Mouse (Mus musculus) kidney, embryonic 15.5 days (tissue): ENCODE results near the gene Tmprss2. TPM values are rescaled to one million over a fixed set of nuclear protein-coding genes. Genes with fewer than 3 reads are reported as not detected.
A peak's percentile ranks its signal among the peaks of the same experiment; 100 is the strongest.

Experiments used
- ATAC-seq: fragments of 200-750 bp; cut with Nextera tagmentation; replicated peaks from 2 replicates; pipeline ENCODE4 v1.8.0; 2017; ENCODE audit warnings: moderate TSS enrichment; ENCODE audit not compliant: low FRiP score
- H3K27ac ChIP-seq: fragments of 300-500 bp; sonication (generic); 2 replicates; pipeline ENCODE4 v1.5.1; 2015; ENCODE audit warnings: mild to moderate bottlenecking, inconsistent platforms
- H3K27me3 ChIP-seq: fragments of 300-500 bp; sonication (generic); 2 replicates; pipeline ENCODE4 v1.6.1; 2015; ENCODE audit warnings: inconsistent platforms
- H3K36me3 ChIP-seq: fragments of 300-500 bp; sonication (generic); 2 replicates; pipeline ENCODE4 v1.6.1; 2015; ENCODE audit warnings: inconsistent platforms
- H3K4me1 ChIP-seq: fragments of 300-500 bp; sonication (generic); 2 replicates; pipeline ENCODE4 v1.6.1; 2015; ENCODE audit warnings: inconsistent platforms
- H3K4me2 ChIP-seq: fragments of 300-500 bp; sonication (generic); 2 replicates; pipeline ENCODE4 v1.6.1; 2015; ENCODE audit warnings: moderate library complexity, mild to moderate bottlenecking, inconsistent platforms
- H3K4me3 ChIP-seq: fragments of 300-500 bp; sonication (generic); replicated peaks from 2 replicates; pipeline ENCODE4 v1.5.1; 2015; ENCODE audit warnings: mild to moderate bottlenecking, inconsistent platforms
- H3K9ac ChIP-seq: fragments of 300-500 bp; sonication (generic); 2 replicates; pipeline ENCODE4 v1.6.1; 2015; ENCODE audit warnings: mild to moderate bottlenecking, inconsistent platforms
- H3K9me3 ChIP-seq: fragments of 300-500 bp; sonication (generic); replicated peaks from 2 replicates; pipeline ENCODE4 v1.6.1; 2016; ENCODE audit warnings: inconsistent platforms
- WGBS: fragments of 180-500 bp; shearing (Covaris S2); methylation state at CpG from one replicate; pipeline ENCODE4 v1.1.7; 2015; ENCODE audit warnings: mixed read lengths; 5-methylcytosine and 5-hydroxymethylcytosine counted together
- polyA plus RNA-seq: library from polyadenylated mRNA; unstranded; fragments of >200 nt; fragmentation: Nextera tagmentation; extraction: Ambion mirVana; gene quantifications from 2 replicates; pipeline ENCODE4 v1.2.1, GENCODE M21; 2015

The Tmprss2 gene
- polyA plus RNA-seq, 1 experiment from 2014 or later, result 32.5 TPM

DNA sequence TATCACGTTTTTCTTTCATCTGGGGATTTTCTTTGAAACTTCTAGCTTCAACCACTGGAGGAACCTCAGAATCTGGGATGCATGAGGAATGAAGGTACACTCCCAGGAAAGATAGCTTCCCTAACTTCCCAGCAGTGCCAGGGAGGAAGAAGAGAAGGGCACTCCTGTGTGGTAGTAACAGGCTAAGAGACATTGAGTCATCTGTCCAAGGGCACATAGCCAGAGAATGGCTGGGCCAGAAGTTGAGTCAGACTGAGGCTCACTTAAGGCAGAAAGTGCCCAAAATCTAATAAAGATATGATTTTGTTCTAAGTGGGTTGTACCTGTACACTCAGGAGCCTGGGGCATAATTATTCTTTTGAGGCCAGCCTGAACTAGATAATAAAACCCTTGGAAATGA is 41.6 kb downstream of the Tmprss2 start:
- Histone ChIP-seq H3K9ac (no peak overlapping the region), H3K36me3 (no peaks in the 10 kb centered on the region), H3K9me3 (no peaks in the 10 kb centered on the region), H3K4me1 (no peaks in the 10 kb centered on the region), H3K4me2 (no peak overlapping the region), H3K27me3 (no peaks in the 10 kb centered on the region), H3K4me3 (no peak overlapping the region), H3K27ac (no peak overlapping the region)
- ATAC-seq, result no peak
- WGBS, result 62% methylated on average over 1 of the region's 1 CpGs

DNA sequence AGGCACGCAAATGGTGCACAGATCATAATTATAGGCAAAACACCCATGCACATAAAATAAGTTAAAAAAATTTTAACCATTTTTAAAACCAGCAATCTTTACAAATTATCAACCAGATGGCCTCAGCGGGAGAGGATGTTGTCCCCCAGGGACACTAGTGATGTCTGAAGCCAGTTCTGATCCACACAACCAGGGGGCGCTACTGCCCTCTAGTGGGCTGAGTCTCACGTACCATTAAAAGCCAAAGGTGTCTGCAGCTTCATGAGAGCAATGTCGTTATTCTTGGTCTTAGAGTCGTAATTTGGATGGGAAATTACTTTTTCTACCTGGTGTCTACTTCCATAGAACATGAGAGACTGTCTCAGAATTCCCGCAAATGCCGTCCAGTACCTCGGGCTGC is 42.3 kb downstream of the Tmprss2 start:
- Histone ChIP-seq H3K9me3 (no peaks in the 10 kb centered on the region), H3K4me2 (no peak overlapping the region), H3K4me1 (no peaks in the 10 kb centered on the region), H3K27ac (no peak overlapping the region), H3K36me3 (no peaks in the 10 kb centered on the region), H3K4me3 (no peak overlapping the region), H3K9ac (no peak overlapping the region), H3K27me3 (no peaks in the 10 kb centered on the region)
- no peak for ATAC-seq
- WGBS, result 69% methylated on average over 9 of the region's 9 CpGs

DNA sequence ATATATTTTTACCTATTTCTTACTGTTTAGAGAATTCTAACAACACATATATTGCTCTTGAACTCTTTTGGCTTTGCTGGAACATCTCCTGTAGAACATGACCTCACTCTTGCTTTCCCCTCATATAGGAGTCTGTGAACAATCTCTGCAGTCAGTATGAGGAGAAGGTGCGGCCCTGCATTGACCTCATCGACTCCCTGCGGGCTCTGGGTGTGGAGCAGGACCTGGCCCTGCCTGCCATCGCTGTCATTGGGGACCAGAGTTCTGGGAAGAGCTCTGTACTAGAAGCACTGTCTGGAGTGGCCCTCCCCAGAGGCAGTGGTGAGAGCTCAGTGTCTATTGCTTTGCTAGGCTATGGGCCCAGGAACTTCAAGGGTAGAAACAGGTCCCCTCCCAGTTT is 66.7 kb downstream of the Tmprss2 start:
- Histone ChIP-seq H3K27me3 (no peaks in the 10 kb centered on the region), H3K4me1 (no peaks in the 10 kb centered on the region), H3K27ac (no peak overlapping the region), H3K4me3 (no peak overlapping the region), H3K9me3 (no peaks in the 10 kb centered on the region), H3K36me3 (no peaks in the 10 kb centered on the region), H3K9ac (no peak overlapping the region), H3K4me2 (no peak overlapping the region)
- ATAC-seq, result no peak
- 78% methylated on average over 4 of the region's 4 CpGs for WGBS

DNA sequence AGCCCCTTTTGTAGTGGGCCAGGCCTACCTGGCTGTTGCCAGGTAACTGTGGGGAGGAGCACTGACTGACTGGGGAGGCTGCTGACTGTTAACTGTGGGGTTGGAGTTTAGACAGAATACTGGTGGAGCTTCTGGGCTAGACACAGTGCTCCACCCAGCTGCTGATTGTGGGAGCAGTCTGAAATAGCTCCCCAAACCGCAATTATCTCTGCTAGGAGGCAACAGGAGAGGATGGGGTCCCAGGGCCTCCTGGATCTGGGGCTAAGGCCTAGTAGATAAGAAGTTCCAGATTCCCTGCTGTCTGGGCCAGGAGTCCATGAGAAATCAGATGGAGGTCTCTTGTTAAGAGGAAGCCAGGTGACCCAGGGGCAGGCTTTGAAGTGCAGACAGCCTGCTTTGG is 74.1 kb downstream of the Tmprss2 start:
- 75% methylated on average over 1 of the region's 1 CpGs for whole genome bisulfite sequencing
- ATAC-seq, result no peak
- H3K36me3 ChIP-seq, result no peaks in the 10 kb centered on the region

DNA sequence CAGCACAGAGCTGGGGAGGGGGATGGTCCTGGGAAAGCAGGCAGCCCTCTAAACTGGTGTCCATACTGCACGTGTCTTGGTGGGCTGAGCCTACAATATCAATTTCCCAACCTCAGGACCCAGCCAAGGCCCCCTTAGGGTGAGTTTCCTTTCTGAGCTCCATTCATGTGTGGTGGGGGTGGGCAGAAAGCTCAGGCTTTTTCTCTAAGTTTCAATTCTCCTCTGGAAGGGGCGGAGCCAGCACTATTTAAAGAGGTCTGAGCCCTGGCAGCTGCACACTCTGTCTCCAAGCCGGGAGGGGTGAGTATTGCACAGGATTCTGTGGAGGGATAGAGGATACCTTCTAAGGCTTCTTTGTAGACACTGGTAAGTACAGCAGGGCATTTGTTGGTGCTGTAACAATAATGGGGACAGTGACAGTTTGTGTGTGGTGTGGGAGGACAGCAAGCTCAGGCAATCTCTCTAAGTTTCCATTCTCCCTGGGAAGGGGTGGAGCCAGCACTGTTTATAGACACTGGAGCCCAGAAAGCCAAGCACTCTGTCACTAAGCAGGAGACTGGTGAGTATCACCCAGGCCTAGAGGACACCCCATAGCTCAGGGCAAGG is 75.1 kb downstream of the Tmprss2 start:
- H3K4me1 ChIP-seq, result peaks cover 29% of the 10 kb centered on the region
- no peak overlapping the region for H3K9ac ChIP-seq
- 0 out of 2 replicates have a peak overlapping the region, but pooled peaks have one; percentile 9 for H3K4me3 ChIP-seq
- no peaks in the 10 kb centered on the region for H3K9me3 ChIP-seq
- peak; percentile 87 for ATAC-seq
- peak overlapping the region; percentile 42 for H3K4me2 ChIP-seq
- H3K27ac ChIP-seq, result peak overlapping the region; percentile 85
- no peaks in the 10 kb centered on the region for H3K36me3 ChIP-seq
- H3K27me3 ChIP-seq, result no peaks in the 10 kb centered on the region
- WGBS, result 6% methylated on average over 3 of the region's 3 CpGs

More for the DNA sequence above, 74.1 kb downstream of the Tmprss2 start:
- Histone ChIP-seq H3K4me1 (peaks cover 29% of the 10 kb centered on the region), H3K27me3 (no peaks in the 10 kb centered on the region), H3K9ac (no peak overlapping the region), H3K9me3 (no peaks in the 10 kb centered on the region), H3K27ac (no peak overlapping the region), H3K4me3 (no peak overlapping the region), H3K4me2 (no peak overlapping the region)

DNA sequence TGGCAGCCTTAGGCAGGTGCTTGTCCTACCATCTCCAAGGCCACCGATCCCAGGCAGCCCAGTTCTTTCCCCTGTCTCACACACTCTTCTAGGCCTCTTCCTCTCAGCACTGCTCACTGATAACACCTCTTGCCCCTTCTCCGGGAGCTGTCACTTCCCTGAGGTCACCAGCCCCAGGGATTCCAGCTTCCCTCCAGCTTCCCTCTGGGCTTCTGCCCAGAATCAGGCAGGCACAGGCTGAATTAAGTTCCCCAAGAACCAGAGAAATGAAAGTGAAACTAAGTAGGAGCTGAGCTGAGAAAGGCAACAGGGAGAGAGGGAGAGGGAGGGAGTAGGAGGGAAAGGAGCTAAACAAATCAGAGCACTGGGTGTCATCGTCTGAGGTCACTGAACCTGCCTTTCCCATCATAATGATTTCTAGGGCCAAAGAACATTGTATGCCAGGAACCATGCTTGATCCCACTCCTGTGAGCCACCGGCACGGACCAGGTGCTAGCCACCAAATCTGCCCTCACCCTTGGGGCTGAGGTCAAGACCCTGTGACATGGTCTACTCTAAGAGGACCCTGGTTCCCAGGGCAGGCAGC is 76.0 kb downstream of the Tmprss2 start:
- peak; percentile 40 for ATAC-seq
- Histone ChIP-seq H3K4me2 (peak overlapping the region; percentile 42), H3K36me3 (no peaks in the 10 kb centered on the region), H3K27ac (peak overlapping the region; percentile 85), H3K27me3 (no peaks in the 10 kb centered on the region), H3K4me3 (0 out of 2 replicates have a peak overlapping the region, but pooled peaks have one; percentile 6), H3K9ac (peak overlapping the region; percentile 14; the same call in 1 of the 2 replicates), H3K9me3 (no peaks in the 10 kb centered on the region), H3K4me1 (peaks cover 29% of the 10 kb centered on the region)
- WGBS, result 26% methylated on average over 5 of the region's 5 CpGs

DNA sequence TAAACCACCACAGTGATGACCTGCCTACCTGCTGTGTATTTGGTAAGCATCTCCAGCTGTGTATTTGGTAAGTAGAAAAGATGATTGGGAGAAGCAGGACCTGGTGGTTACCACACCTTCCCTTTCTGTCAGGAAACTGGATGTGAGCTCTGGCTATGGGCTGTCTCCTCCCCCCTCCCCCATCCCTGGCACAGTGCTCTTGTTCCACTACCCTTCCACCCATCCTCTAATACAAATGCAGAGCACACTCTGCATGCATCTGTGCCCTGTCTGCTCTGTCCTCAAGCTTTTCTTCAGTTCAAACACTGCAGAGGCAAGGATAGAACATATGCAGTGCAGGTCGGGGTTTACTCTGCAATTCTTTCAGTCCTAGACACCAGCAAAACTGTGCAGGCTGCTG is 76.5 kb downstream of the Tmprss2 start:
- Histone ChIP-seq H3K27ac (peak overlapping the region; percentile 69), H3K4me3 (no peak overlapping the region), H3K36me3 (no peaks in the 10 kb centered on the region), H3K27me3 (no peaks in the 10 kb centered on the region), H3K9ac (no peak overlapping the region), H3K9me3 (no peaks in the 10 kb centered on the region), H3K4me2 (peak overlapping the region; percentile 42), H3K4me1 (peaks cover 29% of the 10 kb centered on the region)
- no peak for ATAC-seq
- WGBS, result 40% methylated on average over 1 of the region's 1 CpGs

DNA sequence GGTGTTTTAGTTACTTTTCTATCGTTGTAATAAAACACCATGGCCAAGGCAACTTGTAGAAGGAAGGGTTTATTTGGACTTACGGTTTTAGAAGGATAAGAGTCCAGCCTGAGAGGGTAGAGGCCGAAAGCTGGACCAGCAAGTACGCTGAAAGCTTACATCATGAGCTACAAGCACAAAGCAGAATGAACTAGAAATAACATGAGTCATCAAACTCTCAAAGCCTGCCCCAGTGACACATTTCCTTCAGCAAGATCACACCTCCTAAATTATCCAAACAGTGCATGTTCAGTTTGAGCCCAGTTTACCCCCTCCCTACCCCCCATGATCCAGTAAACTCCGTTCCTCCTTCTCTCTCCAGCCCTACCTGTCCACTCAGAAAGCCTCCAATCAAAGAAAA is 77.2 kb downstream of the Tmprss2 start:
- H3K9me3 ChIP-seq, result no peaks in the 10 kb centered on the region
- H3K9ac ChIP-seq, result no peak overlapping the region
- WGBS, result 88% methylated on average over 5 of the region's 5 CpGs
- H3K4me2 ChIP-seq, result no peak overlapping the region
- H3K27ac ChIP-seq, result no peak overlapping the region
- H3K36me3 ChIP-seq, result no peaks in the 10 kb centered on the region
- no peaks in the 10 kb centered on the region for H3K27me3 ChIP-seq
- ATAC-seq, result no peak
- H3K4me1 ChIP-seq, result peaks cover 29% of the 10 kb centered on the region
- no peak overlapping the region for H3K4me3 ChIP-seq

DNA sequence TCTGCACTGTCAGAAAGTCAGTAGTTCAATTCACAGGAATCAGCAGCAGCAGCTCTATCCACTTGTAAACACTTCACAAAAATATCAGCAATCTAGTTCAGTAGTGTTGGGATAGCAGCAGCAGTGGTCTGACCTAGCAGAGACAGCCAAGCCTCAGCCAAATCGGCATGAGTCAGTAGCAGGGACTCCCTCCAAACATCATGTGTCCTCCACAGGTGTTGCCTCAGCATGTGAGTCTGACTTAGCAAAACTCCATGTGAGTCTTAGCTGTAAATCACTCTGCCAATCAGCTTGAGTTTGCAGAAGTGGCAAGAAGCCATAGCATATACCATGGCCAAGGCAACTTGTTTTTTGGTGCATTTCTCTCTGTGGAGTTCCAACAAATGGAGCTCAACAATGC is 77.9 kb downstream of the Tmprss2 start:
- no peak overlapping the region for H3K4me3 ChIP-seq
- no peak overlapping the region for H3K27ac ChIP-seq
- no peak overlapping the region for H3K9ac ChIP-seq
- WGBS, result 83% methylated on average over 1 of the region's 1 CpGs
- no peak overlapping the region for H3K4me2 ChIP-seq
- no peaks in the 10 kb centered on the region for H3K9me3 ChIP-seq
- H3K4me1 ChIP-seq, result peaks cover 29% of the 10 kb centered on the region
- H3K27me3 ChIP-seq, result no peaks in the 10 kb centered on the region
- H3K36me3 ChIP-seq, result no peaks in the 10 kb centered on the region
- ATAC-seq, result no peak

DNA sequence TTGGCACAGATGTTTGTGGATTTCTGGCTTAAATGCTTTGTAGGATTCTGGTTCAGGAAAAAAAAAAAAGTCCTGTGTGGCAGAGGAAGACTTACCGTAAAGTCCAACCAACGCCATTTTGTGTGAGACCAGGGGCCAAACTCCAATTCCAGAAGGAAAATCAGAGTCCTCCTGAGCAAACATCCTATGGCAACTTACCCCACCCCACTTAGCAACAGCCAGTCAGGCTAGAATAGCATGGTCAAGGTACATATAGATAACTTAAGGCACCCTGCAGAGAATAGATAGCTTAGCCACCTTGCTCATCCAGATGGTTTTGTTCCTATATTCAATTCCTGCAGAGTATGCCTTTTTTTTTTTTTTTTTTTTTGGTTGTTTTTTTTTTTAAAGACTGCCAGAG is 81.8 kb downstream of the Tmprss2 start:
- H3K4me3 ChIP-seq, result no peak overlapping the region
- no peak overlapping the region for H3K4me2 ChIP-seq
- WGBS, result 84% methylated on average over 2 of the region's 2 CpGs
- H3K9ac ChIP-seq, result no peak overlapping the region
- no peak for ATAC-seq
- H3K27ac ChIP-seq, result no peak overlapping the region
- H3K27me3 ChIP-seq, result no peaks in the 10 kb centered on the region
- no peaks in the 10 kb centered on the region for H3K9me3 ChIP-seq
- no peaks in the 10 kb centered on the region for H3K36me3 ChIP-seq
- no peaks in the 10 kb centered on the region for H3K4me1 ChIP-seq

DNA sequence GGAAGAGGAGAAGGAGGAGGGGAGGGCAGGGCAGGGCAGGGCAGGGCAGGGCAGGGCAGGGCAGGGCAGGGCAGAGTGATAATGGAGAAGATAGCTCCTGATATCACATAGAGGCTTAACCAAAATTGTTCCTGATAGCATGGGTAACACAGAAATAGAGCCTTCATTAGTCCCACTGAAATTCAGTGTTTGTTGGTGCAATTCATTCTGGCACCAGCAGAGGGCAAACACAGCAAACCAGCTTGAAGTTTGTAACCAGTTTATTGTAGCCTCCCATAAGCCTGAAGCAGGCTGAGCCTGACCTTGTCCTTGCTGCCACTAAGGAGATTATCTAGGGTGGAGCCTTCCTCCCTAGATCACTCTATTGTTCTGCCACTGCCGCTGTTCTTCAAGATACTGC is 88.0 kb downstream of the Tmprss2 start:
- Histone ChIP-seq H3K4me1 (no peaks in the 10 kb centered on the region), H3K27ac (no peak overlapping the region), H3K9ac (no peak overlapping the region), H3K4me3 (no peak overlapping the region), H3K4me2 (no peak overlapping the region), H3K9me3 (no peaks in the 10 kb centered on the region), H3K36me3 (no peaks in the 10 kb centered on the region), H3K27me3 (no peaks in the 10 kb centered on the region)
- 19% methylated on average over 1 of the region's 1 CpGs for WGBS
- ATAC-seq, result peak; percentile 33; the same call in 1 of the 2 replicates

DNA sequence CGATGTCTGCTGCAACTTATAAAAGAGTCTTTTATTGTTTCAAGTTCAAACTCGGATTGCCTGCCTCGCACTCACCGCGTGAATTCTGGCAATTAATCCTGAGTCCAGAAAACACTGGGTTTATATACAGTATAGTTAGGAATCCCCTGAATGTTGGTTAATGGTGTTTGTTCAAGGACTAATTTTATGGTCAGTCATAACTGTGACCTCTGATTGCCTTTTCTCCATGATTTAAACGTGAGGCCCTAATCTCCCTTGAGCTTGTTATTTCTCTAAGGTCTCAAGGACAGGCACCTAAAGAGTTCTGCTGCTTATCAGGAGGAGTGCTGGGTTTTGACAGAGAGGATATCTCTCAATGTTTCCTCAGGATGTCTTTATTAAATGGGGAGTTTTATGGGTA is 89.0 kb downstream of the Tmprss2 start:
- Histone ChIP-seq H3K9ac (no peak overlapping the region), H3K27ac (no peak overlapping the region), H3K9me3 (no peaks in the 10 kb centered on the region), H3K36me3 (no peaks in the 10 kb centered on the region), H3K4me2 (no peak overlapping the region), H3K4me3 (no peak overlapping the region), H3K27me3 (no peaks in the 10 kb centered on the region), H3K4me1 (no peaks in the 10 kb centered on the region)
- no peak for ATAC-seq
- 62% methylated on average over 6 of the region's 6 CpGs for WGBS

DNA sequence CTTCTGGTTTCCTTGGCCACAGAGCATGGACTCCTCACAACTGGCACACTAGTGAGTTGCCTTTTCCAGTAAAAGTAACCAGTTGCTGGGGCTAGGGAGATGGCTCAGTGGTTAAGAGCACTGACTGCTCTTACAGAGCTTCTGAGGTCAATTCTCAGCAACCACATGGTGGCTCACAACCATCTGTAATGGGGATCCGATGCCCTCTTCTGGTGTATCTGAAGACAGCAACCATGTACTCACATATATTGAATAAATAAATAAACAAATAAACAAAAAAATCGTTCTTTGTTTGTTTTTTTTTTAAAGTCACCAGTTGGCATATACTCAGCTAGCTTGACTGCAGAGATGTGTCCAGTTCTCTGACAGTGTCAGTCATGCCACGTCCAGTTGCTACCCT is 94.7 kb downstream of the Tmprss2 start:
- ATAC-seq, result no peak
- no peak overlapping the region for H3K4me2 ChIP-seq
- H3K4me3 ChIP-seq, result no peak overlapping the region
- no peak overlapping the region for H3K9ac ChIP-seq
- no peak overlapping the region for H3K27ac ChIP-seq
- no peaks in the 10 kb centered on the region for H3K36me3 ChIP-seq
- H3K27me3 ChIP-seq, result no peaks in the 10 kb centered on the region
- 79% methylated on average over 3 of the region's 3 CpGs for WGBS
- no peaks in the 10 kb centered on the region for H3K9me3 ChIP-seq
- no peaks in the 10 kb centered on the region for H3K4me1 ChIP-seq
